Mouse (Mus musculus) lung, adult 2 months (tissue): ENCODE measurements around the gene Sntg2. TPM values are rescaled to one million over a fixed set of nuclear protein-coding genes. Genes with fewer than 3 reads are reported as not detected.

Source experiments
- DNase-seq: peaks from one replicate; pipeline ENCODE4 v3.0.0; 2022
- H3K4me1 ChIP-seq: fragments of 200-500 bp; 2 replicates; pipeline ENCODE4 v1.6.1; 2011; ENCODE audit warnings: low read length; ENCODE audit not compliant: control insufficient read depth, insufficient read depth
- H3K4me3 ChIP-seq: fragments of 200-500 bp; replicated peaks from 2 replicates; pipeline ENCODE3; 2011; ENCODE audit warnings: low read depth, mild to moderate bottlenecking, control low read depth, low read length; ENCODE audit errors: extremely low read depth
- CTCF ChIP-seq: fragments of 200-500 bp; IDR thresholded peaks from 2 replicates; pipeline ENCODE4 v1.5.1; 2011; ENCODE audit warnings: mild to moderate bottlenecking, low read length, control low read depth; ENCODE audit not compliant: insufficient read depth
- POLR2A ChIP-seq: fragments of 200-500 bp; IDR thresholded peaks from 2 replicates; pipeline ENCODE4 v1.6.1; 2011; ENCODE audit warnings: low read depth, mild to moderate bottlenecking, control low read depth, low read length, borderline replicate concordance; ENCODE audit errors: extremely low read depth
- WGBS: fragments of 180-500 bp; shearing (Covaris S2); methylation state at CpG from one replicate; pipeline ENCODE4 v1.1.7; 2018; 5-methylcytosine and 5-hydroxymethylcytosine counted together
- polyA plus RNA-seq: library from polyadenylated mRNA; depleted of rRNA; stranded (reverse); fragments of >200 nt; gene quantifications from 2 replicates; pipeline ENCODE4 v1.2.3, GENCODE M21; 2012

Sntg2 gene
- polyA plus RNA-seq, 1 experiment = 2.5 TPM

DNA sequence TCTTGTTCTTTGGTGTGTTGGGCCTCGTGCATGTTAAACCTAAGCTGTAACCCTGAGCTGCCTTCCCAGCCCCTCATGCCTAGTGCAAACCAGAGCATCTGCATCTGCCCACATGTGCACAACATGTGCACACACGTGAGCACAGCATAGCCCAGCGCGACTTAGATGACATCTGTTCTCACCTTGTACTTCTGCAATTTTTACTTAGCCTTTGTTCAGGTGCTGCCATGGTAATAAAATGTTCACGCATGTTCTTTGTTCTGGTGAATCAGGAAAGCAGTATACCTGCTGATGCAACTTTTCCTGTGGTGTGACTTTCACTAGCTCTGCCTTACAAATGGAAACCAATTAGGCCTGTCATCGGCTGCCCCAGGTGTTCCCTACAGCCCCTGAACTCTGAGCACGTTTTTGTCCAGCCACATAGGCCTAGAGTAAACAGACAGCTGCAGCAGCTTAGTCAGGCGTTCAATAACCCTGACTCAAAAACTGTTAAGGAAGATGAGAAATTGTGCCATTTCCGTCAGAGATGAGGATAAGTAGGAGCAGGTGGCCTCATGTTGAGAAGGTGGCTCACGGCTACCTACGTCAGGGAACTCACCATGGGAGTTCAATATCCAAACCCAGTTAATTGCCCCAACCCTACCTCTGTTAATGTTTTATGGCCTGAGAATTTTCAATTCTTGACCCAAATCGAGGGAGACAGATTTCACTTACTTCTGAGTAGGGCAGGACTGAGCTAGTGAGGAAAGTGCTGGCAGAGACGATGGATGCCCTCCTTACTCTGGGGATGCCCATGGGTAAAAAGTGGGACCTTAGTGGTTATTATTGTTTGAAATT, 80.2 kb downstream of the Sntg2 start:
- TF ChIP-seq CTCF (no peak), POLR2A (no peak)
- DNase-seq = no peak
- Histone ChIP-seq H3K4me1 (peaks cover 2% of the 10 kb centered on the region; the same call in 1 of the 2 replicates), H3K4me3 (no peak overlapping the region)
- WGBS = 78% methylated on average over 13 of the region's 13 CpGs

DNA sequence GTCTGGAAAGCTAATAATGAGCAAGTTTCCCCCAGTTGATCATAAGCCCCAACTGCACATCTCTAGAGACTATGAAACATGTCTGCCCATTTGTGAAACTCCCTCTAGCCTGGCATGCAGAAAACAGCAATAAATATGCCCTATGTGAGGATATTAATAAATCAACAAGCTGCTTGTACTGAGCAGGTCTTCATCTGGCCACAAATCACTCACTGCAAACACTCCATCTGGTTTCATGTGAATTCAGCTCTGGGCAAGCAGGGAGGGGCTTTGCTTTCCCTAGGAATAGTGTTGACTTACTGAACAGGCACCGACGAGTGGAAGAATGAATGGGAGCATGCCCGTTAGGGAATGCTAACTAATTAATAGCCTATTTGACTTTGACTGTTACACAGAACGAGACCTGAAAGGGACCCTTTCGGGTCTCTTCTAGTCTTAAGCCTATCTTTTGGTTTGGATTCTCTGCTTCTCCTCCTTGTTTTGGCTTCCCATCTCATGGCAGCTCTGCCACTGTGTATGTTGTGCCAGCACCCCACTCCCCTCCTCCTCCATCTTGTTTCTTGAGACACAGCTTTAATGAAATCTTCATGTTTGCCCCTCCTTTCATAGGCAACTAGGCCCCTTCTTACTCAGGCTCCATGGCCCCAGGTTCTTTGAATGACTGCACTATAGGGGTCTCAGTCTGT, 86.1 kb downstream of the Sntg2 start:
- no peak overlapping the region for H3K4me3 ChIP-seq
- DNase-seq = no peak
- TF ChIP-seq POLR2A (no peak), CTCF (no peak)
- 72% methylated on average over 5 of the region's 5 CpGs for WGBS
- H3K4me1 ChIP-seq = peaks cover 2% of the 10 kb centered on the region; the same call in 1 of the 2 replicates

DNA sequence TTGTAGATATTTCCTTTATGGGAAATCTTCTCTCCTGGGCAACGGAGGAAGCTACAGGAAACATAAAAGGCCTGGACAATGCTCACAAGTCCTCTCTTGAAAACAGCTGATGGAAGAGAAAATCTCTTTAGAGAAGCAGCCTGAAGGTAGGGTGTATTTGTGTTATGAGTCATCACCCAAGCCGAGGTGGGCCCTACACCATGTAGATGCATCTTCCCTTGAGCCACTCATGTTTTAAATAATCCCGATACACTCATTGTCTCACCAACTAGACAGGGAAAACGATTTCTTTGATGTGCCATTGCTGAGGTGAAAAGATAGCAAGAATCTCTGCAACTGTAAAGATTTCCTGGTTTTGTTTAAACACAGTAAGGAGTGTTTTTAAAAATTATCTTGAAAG, 89.4 kb downstream of the Sntg2 start:
- Histone ChIP-seq H3K4me3 (no peak overlapping the region), H3K4me1 (no peaks in the 10 kb centered on the region)
- 59% methylated on average over 4 of the region's 4 CpGs for WGBS
- DNase-seq = no peak
- no peak for TF ChIP-seq CTCF
- TF ChIP-seq POLR2A = no peak

DNA sequence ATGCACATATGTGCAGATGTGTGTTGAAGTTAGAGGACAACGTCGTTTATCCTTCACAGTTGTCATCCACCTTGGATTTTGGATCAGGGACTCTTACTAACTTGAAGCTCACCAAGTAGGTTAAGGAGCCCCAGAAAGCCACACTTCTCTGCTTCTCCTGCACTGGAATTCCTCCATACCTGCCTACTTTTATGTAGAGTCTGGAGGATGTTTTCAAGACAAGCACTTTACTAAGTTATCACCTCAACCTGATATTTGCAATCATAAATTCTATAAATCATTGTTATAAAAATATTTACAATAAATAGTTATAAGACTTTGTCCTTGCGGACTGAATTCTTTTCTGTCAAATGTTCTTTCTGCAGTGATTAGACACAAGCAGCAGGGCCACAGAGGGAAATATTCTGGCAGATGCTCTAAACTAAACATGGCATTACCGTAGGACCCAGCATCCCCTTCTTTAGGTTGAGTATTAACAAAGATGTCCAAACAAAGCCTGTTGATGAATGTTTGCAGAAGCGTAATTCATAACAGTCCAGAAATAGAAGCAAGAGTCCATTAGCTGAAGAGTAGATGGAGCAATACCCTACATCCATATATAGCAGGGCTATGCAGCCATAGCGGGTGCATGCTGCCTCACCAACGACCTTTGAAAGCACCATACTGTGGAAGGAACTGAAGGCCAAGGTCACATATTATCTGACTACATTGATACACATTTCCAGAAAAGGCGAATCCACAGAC, 100.8 kb downstream of the Sntg2 start:
- no peak for TF ChIP-seq POLR2A
- TF ChIP-seq CTCF = no peak
- DNase-seq = no peak
- no peak overlapping the region for H3K4me3 ChIP-seq
- WGBS = 60% methylated on average over 8 of the region's 8 CpGs
- H3K4me1 ChIP-seq = no peaks in the 10 kb centered on the region

DNA sequence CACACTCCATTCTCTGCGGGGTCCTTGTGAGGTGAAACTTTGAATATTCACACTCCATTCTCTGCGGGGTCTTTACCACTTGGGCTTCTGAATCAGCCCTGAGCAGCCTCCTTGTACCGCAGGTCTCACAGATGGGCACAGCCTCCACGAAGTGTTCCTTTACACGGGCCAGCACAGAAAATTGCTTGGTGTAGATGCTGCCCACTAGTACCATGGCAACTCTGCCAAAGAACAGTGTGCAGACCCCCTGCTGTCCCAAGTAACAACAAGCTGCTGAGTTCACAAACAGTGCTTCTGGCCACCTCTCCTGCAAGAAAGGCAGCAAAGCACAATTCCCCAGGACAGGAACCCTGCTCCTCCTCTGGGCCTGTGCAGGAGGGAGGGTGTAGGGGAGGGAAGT, 109.0 kb downstream of the Sntg2 start:
- WGBS = 53% methylated on average over 5 of the region's 5 CpGs
- no peak for DNase-seq
- no peak overlapping the region for H3K4me3 ChIP-seq
- TF ChIP-seq CTCF (no peak), POLR2A (no peak)
- no peaks in the 10 kb centered on the region for H3K4me1 ChIP-seq

DNA sequence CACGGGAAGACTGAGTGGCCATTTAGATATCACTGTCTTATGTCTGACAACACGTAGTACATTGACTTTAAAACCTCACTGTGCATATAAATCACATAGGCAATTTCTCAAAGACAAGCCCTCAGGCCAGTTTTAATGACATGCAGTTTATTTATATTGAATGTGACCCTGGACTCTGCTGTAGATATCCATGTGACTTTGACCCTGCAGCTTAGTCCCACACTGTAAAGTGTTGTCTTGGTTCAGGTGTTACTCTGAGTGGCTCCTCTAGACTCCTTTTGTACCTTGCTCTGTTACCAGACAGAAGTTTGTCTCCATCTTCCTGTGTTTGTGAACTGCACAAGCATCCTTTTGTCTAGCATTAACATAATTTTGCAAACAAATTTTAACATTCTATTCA, 112.0 kb downstream of the Sntg2 start:
- no peak for DNase-seq
- Histone ChIP-seq H3K4me1 (no peaks in the 10 kb centered on the region), H3K4me3 (no peak overlapping the region)
- WGBS = 27% methylated on average over 2 of the region's 2 CpGs
- no peak for TF ChIP-seq POLR2A
- TF ChIP-seq CTCF = no peak

DNA sequence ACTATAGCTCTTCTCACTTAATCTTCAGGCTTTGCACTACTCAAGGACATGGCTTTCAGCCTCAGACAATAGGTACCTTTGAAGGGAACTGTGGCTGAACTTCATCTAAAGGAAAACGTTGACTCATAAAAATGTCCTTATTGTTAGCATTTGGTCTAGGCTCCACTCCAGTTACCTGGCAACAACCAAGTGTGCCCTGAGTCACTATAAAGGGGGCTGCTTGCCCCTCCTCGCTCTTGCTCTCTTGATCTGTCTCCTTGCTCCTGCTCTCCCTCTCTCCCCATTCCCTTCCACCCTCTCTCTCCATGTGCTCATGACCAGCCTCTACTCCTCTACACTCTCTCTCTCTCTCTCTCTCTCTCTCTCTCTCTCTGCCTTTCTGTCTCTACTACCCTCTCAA, 114.5 kb downstream of the Sntg2 start:
- no peak for DNase-seq
- no peak overlapping the region for H3K4me3 ChIP-seq
- 67% methylated on average over 2 of the region's 2 CpGs for WGBS
- TF ChIP-seq POLR2A (no peak), CTCF (no peak)
- no peaks in the 10 kb centered on the region for H3K4me1 ChIP-seq

DNA sequence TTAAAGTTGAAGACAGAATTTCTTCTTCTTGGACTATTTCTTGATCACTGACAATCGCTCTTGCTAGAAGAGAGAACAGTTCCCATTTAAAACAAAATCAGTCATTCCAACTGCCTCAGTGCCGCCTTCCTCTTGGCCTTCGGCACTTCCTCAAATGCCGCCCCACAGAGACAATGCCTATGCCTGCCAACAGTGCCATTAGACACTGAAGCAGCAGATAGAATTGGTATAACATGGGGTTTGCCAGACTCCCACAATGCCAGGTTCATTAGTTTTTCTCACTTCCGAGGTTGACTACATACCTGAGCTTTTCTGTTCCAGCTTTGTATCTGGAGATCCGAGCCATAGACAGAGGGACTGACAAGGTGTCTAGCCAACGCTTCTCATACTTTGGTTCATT, 115.5 kb downstream of the Sntg2 start:
- Histone ChIP-seq H3K4me3 (no peak overlapping the region), H3K4me1 (no peaks in the 10 kb centered on the region)
- 77% methylated on average over 7 of the region's 7 CpGs for WGBS
- no peak for DNase-seq
- TF ChIP-seq POLR2A = no peak
- TF ChIP-seq CTCF = no peak

DNA sequence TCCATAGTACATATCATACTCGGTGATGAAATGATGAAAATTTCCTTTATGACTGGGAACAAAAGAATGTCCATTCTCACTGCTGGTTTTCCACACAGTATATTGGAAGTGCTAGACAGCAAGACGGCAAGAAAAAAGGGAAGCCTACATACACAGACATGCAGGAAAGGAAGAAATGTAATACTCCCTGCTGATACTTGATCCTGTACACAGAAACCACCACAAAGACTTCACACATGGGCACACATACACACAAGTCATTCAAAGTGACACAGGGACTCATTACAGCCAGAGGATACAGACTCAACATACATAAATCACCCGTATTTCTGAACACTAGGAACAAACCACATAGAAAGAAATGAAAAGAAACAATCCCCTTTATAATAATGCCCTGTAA, 117.0 kb downstream of the Sntg2 start:
- Histone ChIP-seq H3K4me1 (no peaks in the 10 kb centered on the region), H3K4me3 (no peak overlapping the region)
- no peak for TF ChIP-seq POLR2A
- TF ChIP-seq CTCF = no peak
- WGBS = 72% methylated on average over 3 of the region's 3 CpGs
- no peak for DNase-seq

DNA sequence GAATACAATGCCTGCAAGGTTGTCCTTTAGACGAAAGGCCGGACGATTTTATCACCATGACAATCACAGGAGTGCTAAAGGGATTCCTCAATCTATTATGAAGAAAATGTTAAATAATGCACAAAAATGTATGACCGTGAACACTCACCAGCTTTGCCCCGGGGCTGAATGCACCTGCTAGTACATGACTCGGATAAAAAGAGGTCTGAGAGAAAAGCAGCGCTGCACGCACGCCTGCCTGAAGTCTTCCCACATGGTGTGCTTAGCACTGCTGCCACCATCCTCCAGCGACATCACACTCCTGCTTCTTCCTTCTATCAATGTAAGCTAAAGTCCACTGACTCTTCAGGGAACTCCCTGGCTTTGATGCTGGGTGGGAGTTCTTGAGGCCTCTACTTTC, 118.6 kb downstream of the Sntg2 start:
- Histone ChIP-seq H3K4me1 (no peaks in the 10 kb centered on the region), H3K4me3 (no peak overlapping the region)
- 94% methylated on average over 10 of the region's 10 CpGs for WGBS
- DNase-seq = no peak
- no peak for TF ChIP-seq POLR2A
- TF ChIP-seq CTCF = no peak
